Comparison of ENCODE assay signal across 8 mouse cellular contexts in the genomic region with DNA sequence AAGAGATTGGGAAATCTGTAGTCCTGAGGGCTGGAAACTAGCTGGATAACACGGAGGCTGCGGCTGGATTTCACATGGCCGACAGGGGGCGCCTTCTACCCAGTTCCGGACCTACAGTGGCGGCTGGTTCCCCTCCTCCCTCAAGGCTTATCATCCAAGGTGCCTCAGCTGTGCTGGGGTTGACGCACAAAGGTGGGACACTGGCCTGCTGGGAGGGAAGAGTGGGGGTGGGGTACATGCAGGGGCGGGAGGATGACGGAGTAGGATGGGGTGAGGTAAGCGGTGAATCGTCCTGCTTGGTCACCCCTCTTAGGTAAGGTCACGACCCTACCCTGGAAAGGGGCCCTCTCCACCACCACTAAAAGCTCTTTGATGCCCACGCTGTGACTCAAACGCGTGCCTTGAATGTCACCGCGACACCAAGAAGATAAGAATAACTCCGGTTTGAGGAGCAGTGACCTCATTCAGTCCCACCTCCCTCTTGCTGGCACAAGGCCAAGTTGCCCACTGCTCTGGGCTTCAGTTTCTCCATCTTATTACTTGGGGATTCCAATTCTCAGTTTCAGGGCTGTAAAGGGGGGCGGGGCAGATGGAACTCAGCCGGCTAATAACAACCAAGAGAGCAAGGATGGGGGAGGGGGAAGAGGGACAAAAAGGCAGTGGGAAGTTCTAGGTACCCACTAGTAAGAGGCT. TPM values are rescaled to one million over a fixed set of nuclear protein-coding genes. Genes with fewer than 3 reads are reported as not detected.
DNase-seq lines count a peak whose midpoint lies in the region; ATAC-seq and TF ChIP-seq lines count a peak whose summit lies in the region.

No protein-coding gene starts in this region.

- H3K36me3 ChIP-seq in forebrain, embryonic 10.5 days (replicated peaks), result no peaks in the 10 kb centered on the region
- H3K36me3 ChIP-seq in heart, embryonic 15.5 days, result no peaks in the 10 kb centered on the region
- no peaks in the 10 kb centered on the region for H3K36me3 ChIP-seq in liver, embryonic 13.5 days
- no peaks in the 10 kb centered on the region for H3K36me3 ChIP-seq in stomach, embryonic 15.5 days

- H3K4me3 ChIP-seq in bone marrow macrophage, adult 2 months (ENCODE audit: insufficient read depth, low read length), result no peak overlapping the region
- H3K4me3 ChIP-seq in forebrain, embryonic 10.5 days, result peak overlapping the region; percentile 36
- H3K4me3 ChIP-seq in heart, embryonic 15.5 days, result 0 out of 2 replicates have a peak overlapping the region, but pooled peaks have one; percentile 17
- no peak overlapping the region for H3K4me3 ChIP-seq in liver, embryonic 13.5 days (replicated peaks)
- H3K4me3 ChIP-seq in stomach, embryonic 15.5 days (replicated peaks), result 0 out of 2 replicates have a peak overlapping the region, but pooled peaks have one; percentile 8

- no peak overlapping the region for H3K27ac ChIP-seq in bone marrow macrophage, adult 2 months (ENCODE audit: insufficient read depth, low read depth, low read length)
- H3K27ac ChIP-seq in forebrain, embryonic 10.5 days, result peak overlapping the region; percentile 72
- H3K27ac ChIP-seq in heart, embryonic 15.5 days, result no peak overlapping the region
- H3K27ac ChIP-seq in liver, embryonic 13.5 days, result no peak overlapping the region
- no peak overlapping the region for H3K27ac ChIP-seq in stomach, embryonic 15.5 days

- H3K9me3 ChIP-seq in forebrain, embryonic 10.5 days, result no peaks in the 10 kb centered on the region
- H3K9me3 ChIP-seq in heart, embryonic 15.5 days (replicated peaks), result no peaks in the 10 kb centered on the region
- no peaks in the 10 kb centered on the region for H3K9me3 ChIP-seq in liver, embryonic 13.5 days (replicated peaks)
- H3K9me3 ChIP-seq in stomach, embryonic 15.5 days, result no peaks in the 10 kb centered on the region

- TF ChIP-seq CTCF in bone marrow macrophage, adult 2 months (IDR thresholded peaks at IDR 0.05; ENCODE audit: low read depth, low read length), result peak; percentile 90

- peak; percentile 90 to 91 for DNase-seq in B cell, adult 2 months
- DNase-seq in forebrain, embryonic 10.5 days (ENCODE audit: extremely low spot score, low spot score), result peak; percentile 85
- peak; percentile 84 to 87 for DNase-seq in kidney, postnatal 25 days
- DNase-seq in liver, embryonic 13.5 days, result peak; percentile 33
- DNase-seq in neural tube, embryonic 10.5 days (ENCODE audit: extremely low spot score, low spot score), result peak; percentile 82

- peak; percentile 72 for ATAC-seq in heart, embryonic 15.5 days (replicated peaks; ENCODE audit: insufficient number of reproducible peaks, insufficient read depth, low FRiP score, low read depth)
- 0 out of 2 replicates have a peak, but pooled peaks have one; percentile 45 for ATAC-seq in liver, embryonic 13.5 days (ENCODE audit: low read depth)
- ATAC-seq in stomach, embryonic 15.5 days (ENCODE audit: insufficient read depth, low FRiP score, low read depth), result peak; percentile 61; the same call in 1 of the 2 replicates

- no peak for TF ChIP-seq POLR2A in bone marrow macrophage, adult 2 months (IDR thresholded peaks at IDR 0.05; ENCODE audit: borderline replicate concordance, low read depth, low read length)

- H3K9ac ChIP-seq in heart, embryonic 15.5 days, result no peak overlapping the region
- no peak overlapping the region for H3K9ac ChIP-seq in liver, embryonic 13.5 days
- no peak overlapping the region for H3K9ac ChIP-seq in stomach, embryonic 15.5 days

- H3K4me2 ChIP-seq in heart, embryonic 15.5 days, result peak overlapping the region; percentile 54
- H3K4me2 ChIP-seq in liver, embryonic 13.5 days, result peak overlapping the region; percentile 33
- peak overlapping the region; percentile 46 for H3K4me2 ChIP-seq in stomach, embryonic 15.5 days

- WGBS in forebrain, embryonic 10.5 days, result 7% methylated on average over 20 of the region's 20 CpGs
- 2% methylated on average over 20 of the region's 20 CpGs for WGBS in heart, embryonic 15.5 days
- 3% methylated on average over 20 of the region's 20 CpGs for WGBS in liver, embryonic 13.5 days (ENCODE audit: insufficient replicate concordance)
- WGBS in stomach, embryonic 15.5 days, result 4% methylated on average over 20 of the region's 20 CpGs

- H3K27me3 ChIP-seq in forebrain, embryonic 10.5 days (ENCODE audit: poor library complexity, severe bottlenecking), result no peaks in the 10 kb centered on the region; the same call in 1 of the 2 replicates
- no peaks in the 10 kb centered on the region for H3K27me3 ChIP-seq in heart, embryonic 15.5 days
- H3K27me3 ChIP-seq in liver, embryonic 13.5 days, result no peaks in the 10 kb centered on the region
- no peaks in the 10 kb centered on the region for H3K27me3 ChIP-seq in stomach, embryonic 15.5 days (replicated peaks)

- H3K4me1 ChIP-seq in bone marrow macrophage, adult 2 months (ENCODE audit: control insufficient read depth, insufficient read depth, low read length), result peaks cover 2% of the 10 kb centered on the region; the same call in 1 of the 2 replicates
- H3K4me1 ChIP-seq in forebrain, embryonic 10.5 days, result peaks cover 22% of the 10 kb centered on the region
- H3K4me1 ChIP-seq in heart, embryonic 15.5 days (replicated peaks), result peaks cover 14% of the 10 kb centered on the region
- peaks cover 12% of the 10 kb centered on the region for H3K4me1 ChIP-seq in liver, embryonic 13.5 days (replicated peaks)
- peaks cover 12% of the 10 kb centered on the region for H3K4me1 ChIP-seq in stomach, embryonic 15.5 days

RNA-seq across cellular contexts. Expression of a gene that starts 15.9 kb away (rescaled TPM):
- polyA plus RNA-seq in bone marrow macrophage, adult 2 months (2012; ENCODE audit: insufficient read depth, insufficient read length, missing spikeins), result not detected in 2 replicates
- 0.16 TPM in 1 of 2 replicates, not detected in the other for polyA plus RNA-seq in forebrain, embryonic 10.5 days (2016; fragmentation: Nextera tagmentation; extraction: Ambion mirVana)
- not detected in 2 replicates for polyA plus RNA-seq in heart, embryonic 15.5 days (2015; fragmentation: Nextera tagmentation; extraction: Ambion mirVana)
- not detected in 2 replicates for polyA plus RNA-seq in liver, embryonic 13.5 days (2015; fragmentation: Nextera tagmentation; extraction: Ambion mirVana)
- 0.21 TPM in 1 of 2 replicates, not detected in the other for polyA plus RNA-seq in stomach, embryonic 15.5 days (2015; fragmentation: Nextera tagmentation; extraction: Ambion mirVana)

RNA-seq across cellular contexts. Expression of a gene that starts 34.8 kb away (rescaled TPM):
- polyA plus RNA-seq in bone marrow macrophage, adult 2 months (2012; ENCODE audit: insufficient read depth, insufficient read length, missing spikeins), result 66.3 and 80.5 TPM in 2 replicates
- polyA plus RNA-seq in forebrain, embryonic 10.5 days (2016; fragmentation: Nextera tagmentation; extraction: Ambion mirVana), result 529 and 553 TPM in 2 replicates
- 171 and 186 TPM in 2 replicates for polyA plus RNA-seq in heart, embryonic 15.5 days (2015; fragmentation: Nextera tagmentation; extraction: Ambion mirVana)
- polyA plus RNA-seq in liver, embryonic 13.5 days (2015; fragmentation: Nextera tagmentation; extraction: Ambion mirVana), result 223 and 239 TPM in 2 replicates
- polyA plus RNA-seq in stomach, embryonic 15.5 days (2015; fragmentation: Nextera tagmentation; extraction: Ambion mirVana), result 301 and 311 TPM in 2 replicates

RNA-seq across cellular contexts. Expression of a gene that starts 56.4 kb away (rescaled TPM):
- not detected in 2 replicates for polyA plus RNA-seq in bone marrow macrophage, adult 2 months (2012; ENCODE audit: insufficient read depth, insufficient read length, missing spikeins)
- polyA plus RNA-seq in forebrain, embryonic 10.5 days (2016; fragmentation: Nextera tagmentation; extraction: Ambion mirVana), result 2.1 and 2.3 TPM in 2 replicates
- polyA plus RNA-seq in heart, embryonic 15.5 days (2015; fragmentation: Nextera tagmentation; extraction: Ambion mirVana), result 1.2 and 1.5 TPM in 2 replicates
- 11.0 and 11.6 TPM in 2 replicates for polyA plus RNA-seq in liver, embryonic 13.5 days (2015; fragmentation: Nextera tagmentation; extraction: Ambion mirVana)
- 24.5 and 38.2 TPM in 2 replicates for polyA plus RNA-seq in stomach, embryonic 15.5 days (2015; fragmentation: Nextera tagmentation; extraction: Ambion mirVana)

Comparison
In these comparisons a context has a peak if more than half of its experiments do, and no peak if none do; other contexts are left out.
1. DNase-seq: peak in every context shown above with its lines; median percentile 90 in B cell, adult 2 months; 86 in kidney, postnatal 25 days; 85 in forebrain, embryonic 10.5 days; 82 in neural tube, embryonic 10.5 days; 33 in liver, embryonic 13.5 days.
2. H3K4me3 ChIP-seq: peak in forebrain, embryonic 10.5 days (single experiment), heart, embryonic 15.5 days (single experiment) and stomach, embryonic 15.5 days (single experiment); none in bone marrow macrophage, adult 2 months (single experiment) and liver, embryonic 13.5 days (single experiment).
3. Peak in every context shown above with its lines, with median percentiles within 50 percentile points of each other: ATAC-seq and H3K4me2 ChIP-seq.